Mouse (Mus musculus) left cerebral cortex, adult 2 months (tissue): ENCODE results near the gene Fam98b. TPM values are rescaled to one million over a fixed set of nuclear protein-coding genes. Genes with fewer than 3 reads are reported as not detected.

Experiments used
- DNase-seq, 2 experiments: peaks; one replicate each; pipeline ENCODE4 v3.0.0; 2021 to 2022; ENCODE audit warnings: low spot score in 2 of 2, mixed read lengths in 1 of 2; ENCODE audit errors: extremely low spot score in 1 of 2
- H3K27ac ChIP-seq: fragments of 200-600 bp; 2 replicates; pipeline ENCODE4 v1.8.1; 2022
- H3K4me3 ChIP-seq: fragments of 200-600 bp; 2 replicates; pipeline ENCODE4 v1.8.1; 2022
- CTCF ChIP-seq: fragments of 200-600 bp; IDR thresholded peaks from 2 replicates; pipeline ENCODE4 v1.8.1; 2022; ENCODE audit warnings: antibody characterized with exemption, mild to moderate bottlenecking, moderate library complexity
- intact Hi-C: fragments of 180-260 bp; cut with DNase I; formaldehyde crosslinking; loops from one replicate; pipeline ENCODE4 v1.15.1; 2025
- total RNA-seq, 2 experiments: library from RNA; stranded (reverse); gene quantifications; 2 replicates each; pipeline ENCODE4 v1.2.3; 2021

Fam98b gene
- total RNA-seq, 2 experiments from 2014 or later: 53.6 to 54.5 TPM

DNA sequence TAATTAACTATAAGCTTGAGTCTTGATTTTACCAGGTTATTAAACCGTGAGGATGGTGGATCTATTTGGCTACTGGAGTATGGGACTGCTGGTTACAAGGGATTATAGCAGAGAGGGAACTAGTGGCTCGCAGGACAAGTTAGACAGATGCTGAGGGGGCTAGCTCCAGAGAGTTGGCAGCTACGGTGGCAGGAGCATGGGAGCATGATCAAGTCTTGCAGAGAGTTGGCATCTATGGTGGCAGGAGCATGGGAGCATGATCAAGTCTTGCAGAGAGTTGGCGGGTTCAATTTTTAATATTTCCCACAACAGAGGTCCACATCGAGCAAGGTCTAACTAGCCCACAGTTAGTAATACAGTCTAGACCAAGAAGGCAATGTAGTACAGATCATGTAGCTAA lies 55.4 kb downstream of the Fam98b start:
- H3K27ac ChIP-seq: no peak overlapping the region
- intact Hi-C loops: no loop called here
- TF ChIP-seq CTCF: no peak
- DNase-seq: no peak
- no peak overlapping the region for H3K4me3 ChIP-seq

DNA sequence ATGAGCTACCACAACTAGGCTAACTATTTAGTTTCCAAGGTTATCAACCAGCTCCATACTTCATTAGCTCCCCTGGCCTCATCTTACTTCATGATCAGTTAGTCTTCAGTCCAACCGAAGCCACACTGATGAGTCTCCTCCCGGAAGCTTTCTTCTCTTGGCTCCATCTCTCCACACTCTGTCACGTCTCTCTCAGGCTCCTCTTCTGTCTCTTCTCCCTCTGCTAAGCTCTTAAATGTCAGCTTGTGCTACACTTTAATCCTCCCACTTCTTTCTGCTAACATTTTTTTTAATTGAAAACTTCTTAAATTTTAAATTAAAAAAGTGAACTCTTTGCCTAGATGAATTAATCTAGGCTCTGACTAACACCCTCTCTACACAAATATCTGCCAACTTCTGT lies 58.4 kb downstream of the Fam98b start:
- no peak for TF ChIP-seq CTCF
- no peak overlapping the region for H3K4me3 ChIP-seq
- intact Hi-C loops: loop anchor here (1.0 to 2.0 kb wide), 2 partner anchors 31 to 79 kb away; no protein-coding TSS in a partner anchor
- peak overlapping the region; percentile 74 for H3K27ac ChIP-seq
- DNase-seq: no peak

DNA sequence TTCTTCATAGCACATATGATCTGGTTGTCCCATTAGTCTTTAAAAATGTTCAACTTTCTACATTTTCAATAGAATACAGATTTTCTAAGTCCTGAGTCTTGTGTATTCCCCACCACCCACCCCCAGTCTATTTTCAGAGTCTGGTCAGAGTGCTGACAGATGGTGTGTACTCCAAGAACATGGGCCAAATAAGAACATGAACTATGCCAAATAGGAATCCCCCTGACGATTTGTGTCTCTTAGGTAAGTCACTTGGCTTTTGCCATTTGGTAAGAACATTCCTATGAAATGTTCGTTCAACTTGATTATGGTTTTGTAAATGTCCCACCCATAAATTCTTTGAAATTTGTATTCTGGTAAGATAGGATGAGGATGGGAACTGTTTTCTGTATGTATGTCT lies 59.5 kb downstream of the Fam98b start:
- H3K27ac ChIP-seq: peak overlapping the region; percentile 74
- DNase-seq: no peak
- H3K4me3 ChIP-seq: no peak overlapping the region
- intact Hi-C loops: loop anchor here (2.0 kb wide), 1 partner anchor 30 kb away; no protein-coding TSS in a partner anchor
- TF ChIP-seq CTCF: no peak

DNA sequence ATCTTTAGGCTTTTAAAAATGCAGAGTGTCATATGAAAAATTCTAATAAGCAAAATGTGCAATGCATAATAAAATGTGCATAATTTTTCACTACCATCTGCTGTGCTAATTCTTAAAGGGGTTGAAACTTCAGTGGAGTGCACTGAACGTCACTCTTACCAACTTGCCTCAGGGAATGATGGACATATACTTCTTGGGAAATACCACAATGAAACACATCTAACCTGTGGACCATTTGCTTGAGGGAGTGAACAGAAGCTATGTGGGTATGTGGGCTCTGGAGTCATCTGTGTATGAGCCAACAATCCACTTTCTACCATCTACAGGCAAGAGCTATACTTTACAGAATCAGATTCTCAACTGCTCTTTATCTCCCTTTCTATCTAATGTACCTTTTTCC lies 61.8 kb downstream of the Fam98b start:
- Histone ChIP-seq H3K4me3 (no peak overlapping the region), H3K27ac (peak overlapping the region; percentile 29; the same call in 1 of the 2 replicates)
- no peak for DNase-seq
- intact Hi-C loops: no loop called here
- TF ChIP-seq CTCF: no peak

DNA sequence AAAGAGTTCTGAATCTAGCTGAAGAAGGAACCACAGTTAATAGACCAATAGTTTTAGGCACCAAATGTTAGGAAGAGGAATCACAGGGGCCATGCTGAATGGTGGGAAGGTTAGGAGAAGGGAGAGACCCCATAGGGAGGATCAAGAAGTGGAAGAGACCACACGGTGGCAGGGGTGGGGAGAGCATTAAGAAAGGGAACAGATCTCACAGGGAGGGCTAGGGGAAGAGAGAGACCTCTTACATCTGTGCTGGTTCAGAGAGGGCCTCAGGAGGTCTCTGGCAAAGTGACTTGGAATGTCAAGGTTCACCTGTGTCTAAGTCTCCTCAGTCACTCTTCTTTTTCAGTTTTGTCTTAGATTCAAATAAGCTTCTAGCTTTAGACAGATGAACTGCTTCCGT lies 62.5 kb downstream of the Fam98b start:
- intact Hi-C loops: no loop called here
- peak overlapping the region; percentile 75 for H3K27ac ChIP-seq
- no peak for TF ChIP-seq CTCF

DNA sequence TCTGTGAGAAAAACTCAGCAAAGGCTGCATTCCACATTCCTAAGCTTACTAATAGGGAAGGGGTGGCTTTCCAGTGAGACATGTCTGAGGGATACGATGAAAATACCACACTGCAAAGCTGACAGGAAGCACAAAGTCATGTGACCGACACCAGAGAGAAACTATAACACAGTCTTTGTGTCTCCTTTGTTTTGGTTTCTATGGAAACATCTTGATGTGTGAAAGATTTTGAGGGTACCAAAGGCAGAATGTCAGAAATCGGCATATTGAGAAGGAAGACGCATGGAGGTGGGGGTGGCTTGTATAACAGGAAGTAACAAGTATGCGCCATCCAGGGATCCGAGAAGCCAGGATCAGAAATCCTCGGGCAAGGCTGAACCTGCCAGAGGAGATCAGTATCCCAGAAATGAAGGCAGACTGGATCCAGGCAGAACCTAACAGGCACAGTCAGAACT lies 62.9 kb downstream of the Fam98b start:
- peak in 1 of 2 experiments; percentile 37 for DNase-seq
- Histone ChIP-seq H3K4me3 (no peak overlapping the region), H3K27ac (peak overlapping the region; percentile 75)
- intact Hi-C loops: no loop called here
- no peak for TF ChIP-seq CTCF

More for the DNA sequence above, 62.5 kb downstream of the Fam98b start:
- no peak for DNase-seq
- H3K4me3 ChIP-seq: no peak overlapping the region

DNA sequence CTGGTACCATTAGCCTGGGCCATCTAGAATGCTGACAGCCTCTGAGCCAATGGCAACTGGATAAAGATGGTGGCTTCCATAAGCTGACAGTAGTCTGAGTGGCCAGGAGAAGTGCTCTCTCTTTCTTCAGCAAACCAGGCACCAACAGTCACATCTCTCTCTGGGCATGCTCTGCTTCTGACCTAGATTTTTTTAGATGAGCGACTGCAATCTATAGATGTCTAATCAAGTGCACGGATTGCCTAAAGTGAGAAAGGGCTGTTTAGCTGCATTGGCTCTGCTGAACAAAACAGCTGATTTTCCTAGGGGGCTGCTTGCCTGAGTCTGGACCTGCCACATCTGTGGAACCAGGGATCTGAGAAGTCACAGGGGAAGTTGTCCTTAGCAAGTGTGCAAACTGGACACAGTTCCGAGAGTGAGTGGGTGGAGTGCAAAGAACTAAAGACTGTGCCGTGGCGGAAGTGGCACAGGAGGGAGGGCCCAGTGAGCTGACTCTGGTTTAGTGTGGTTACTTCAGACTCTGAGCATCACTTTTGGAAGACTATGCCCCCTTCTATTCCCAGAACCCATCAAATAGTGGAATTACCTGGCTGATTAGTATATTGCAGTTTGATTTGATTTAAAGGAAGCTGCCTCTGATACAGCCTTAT lies 64.2 kb downstream of the Fam98b start:
- TF ChIP-seq CTCF: no peak
- H3K4me3 ChIP-seq: no peak overlapping the region
- peak overlapping the region; percentile 75 for H3K27ac ChIP-seq
- intact Hi-C loops: no loop called here
- no peak for DNase-seq

DNA sequence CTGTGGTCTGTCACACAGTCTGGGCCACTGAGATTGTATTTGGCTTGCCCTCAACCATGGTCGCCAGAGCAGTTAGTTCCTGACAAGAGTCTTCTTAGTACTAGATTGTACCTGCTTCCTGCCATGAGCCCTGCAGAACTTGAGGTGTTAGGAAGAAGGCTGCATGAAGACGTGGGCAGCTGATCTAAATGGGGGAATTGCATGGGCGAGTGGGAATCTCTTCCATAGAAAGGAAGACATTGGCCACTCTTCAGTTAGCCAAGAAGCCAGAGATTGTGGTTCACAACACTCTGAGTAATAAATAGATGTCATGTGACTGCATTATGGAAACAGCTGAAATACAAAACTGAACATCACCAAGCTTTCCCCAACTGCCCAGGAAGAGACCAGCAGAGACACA lies 69.5 kb downstream of the Fam98b start:
- no peak for TF ChIP-seq CTCF
- no peak overlapping the region; the same call in 1 of the 2 replicates for H3K27ac ChIP-seq
- no peak overlapping the region for H3K4me3 ChIP-seq
- no peak for DNase-seq
- intact Hi-C loops: no loop called here

Other genes with a start within 250 kb of the Fam98b start
- 100 to 1,000 TPM; 164 to 174 TPM for gene Spred1, start 128.4 kb upstream of the Fam98b start, total RNA-seq
- 100 to 1,000 TPM; 311 to 322 TPM for gene Rasgrp1, start 93.3 kb downstream of the Fam98b start, total RNA-seq